Mouse (Mus musculus) frontal cortex, adult 2 months (tissue): Measurements from ENCODE around the gene Prkag2. TPM values are rescaled to one million over a fixed set of nuclear protein-coding genes. Genes with fewer than 3 reads are reported as not detected.

Experiments used
- DNase-seq, 2 experiments: peaks; one replicate each; pipeline ENCODE4 v3.0.0; 2022; ENCODE audit warnings: low spot score in 1 of 2; ENCODE audit errors: extremely low spot score in 1 of 2
- polyA plus RNA-seq: library from polyadenylated mRNA; depleted of rRNA; stranded (reverse); fragments of >200 nt; gene quantifications from 2 replicates; pipeline ENCODE4 v1.2.3, GENCODE M21; 2012; rRNA removed

Prkag2 gene
- polyA plus RNA-seq, result 109 and 121 TPM in 2 replicates

DNA sequence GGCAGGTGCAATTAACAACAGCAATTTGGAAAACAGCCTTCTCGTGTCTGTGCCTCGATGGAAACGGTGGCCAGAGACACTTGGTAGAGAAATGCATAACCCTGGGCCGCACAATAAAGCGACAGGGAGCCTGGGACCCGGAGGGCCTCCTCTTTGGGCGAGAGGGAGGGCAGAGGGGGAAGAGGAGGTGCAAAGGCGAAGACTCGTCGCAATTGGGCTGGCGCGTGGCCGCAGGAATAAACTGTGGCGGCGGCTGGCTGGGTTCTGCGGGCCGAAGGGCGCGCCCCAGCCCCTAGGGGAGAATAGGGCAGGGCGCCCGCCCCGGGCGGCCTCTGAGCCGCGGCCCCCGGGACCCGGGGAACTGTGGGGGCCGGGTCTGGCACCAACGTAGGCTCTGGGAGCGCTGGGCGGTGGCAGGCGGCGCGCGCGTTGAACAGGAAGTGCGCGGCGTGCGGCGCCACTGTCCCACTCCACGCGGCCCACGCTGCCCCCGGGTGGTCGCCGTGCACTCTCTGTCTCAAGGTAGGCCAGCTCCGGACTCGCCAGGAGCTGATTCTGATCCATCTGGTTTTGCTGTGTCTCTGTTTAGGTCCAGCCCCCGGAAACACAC is at the start of gene Prkag2:
Prkag2 (minus strand) TSS at position 127 of the 610 bp plus-strand sequence.
- DNase-seq, result no peak

DNA sequence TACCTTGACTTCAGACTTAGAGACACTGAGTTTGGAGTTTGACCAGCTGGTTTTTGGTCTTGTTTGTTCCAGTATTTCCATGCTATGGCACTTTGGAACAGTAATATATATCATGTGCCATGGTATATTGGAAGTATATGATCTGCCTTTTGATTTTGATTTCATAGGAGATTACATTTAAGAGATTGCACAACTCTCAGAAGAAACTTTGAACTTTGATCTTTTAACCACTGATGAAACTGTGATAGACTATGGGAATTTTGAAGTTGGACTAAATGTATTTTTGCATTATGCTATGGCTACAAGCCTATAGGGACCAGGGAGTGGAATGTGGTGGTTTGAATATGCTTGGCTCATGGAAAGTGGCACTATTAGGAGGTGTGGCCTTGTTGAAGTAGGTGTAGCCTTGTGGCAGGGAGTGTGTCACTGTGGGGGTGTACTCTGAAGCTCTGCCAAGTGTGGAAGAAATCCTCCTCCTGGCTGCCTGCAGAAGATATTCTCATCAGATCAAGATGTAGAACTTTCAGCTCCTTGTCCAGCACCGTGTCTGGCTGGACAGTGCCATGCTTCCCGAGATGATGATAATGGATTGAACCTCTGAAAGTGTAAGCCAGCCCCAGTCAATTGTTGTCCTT is 49.0 kb upstream of the Prkag2 start:
- no peak for DNase-seq

DNA sequence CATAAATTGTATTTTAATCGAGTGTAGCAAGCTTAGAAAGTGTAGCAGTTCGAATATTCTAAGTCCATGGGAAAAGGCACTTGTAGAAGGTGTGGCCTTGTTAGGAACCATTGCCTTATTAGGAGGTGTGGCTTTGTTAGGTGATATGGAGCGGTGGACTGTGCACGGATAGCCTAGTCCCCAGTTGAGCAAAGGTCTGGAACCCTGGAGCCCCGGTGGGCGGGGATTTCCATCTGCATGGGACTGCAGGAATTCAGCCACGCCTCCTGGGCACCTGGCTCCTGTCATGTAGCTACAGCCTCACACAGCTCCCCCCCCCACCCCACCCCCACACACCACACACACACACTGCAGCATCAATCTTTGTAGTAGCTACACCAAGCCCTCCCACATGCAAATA is 46.3 kb upstream of the Prkag2 start:
- no peak for DNase-seq

DNA sequence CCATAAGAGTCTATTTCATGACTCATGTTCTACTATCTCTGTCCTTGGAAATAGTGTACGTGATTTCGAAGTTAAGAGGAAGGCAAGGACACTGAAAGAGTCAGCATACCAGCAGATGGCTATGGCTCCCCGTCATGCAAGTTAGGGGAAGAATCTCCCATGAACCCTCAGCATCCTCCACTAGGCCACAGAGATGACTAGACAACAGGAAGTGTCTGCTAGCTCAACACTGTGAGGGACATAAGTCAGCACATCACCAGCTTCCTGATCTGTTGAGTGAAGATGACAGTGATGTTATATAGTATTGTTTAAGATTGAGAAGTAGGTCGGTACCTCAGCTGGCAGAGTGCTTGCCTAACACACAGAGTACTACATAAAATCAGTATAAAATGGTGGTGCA is 27.4 kb upstream of the Prkag2 start:
- DNase-seq, result no peak

DNA sequence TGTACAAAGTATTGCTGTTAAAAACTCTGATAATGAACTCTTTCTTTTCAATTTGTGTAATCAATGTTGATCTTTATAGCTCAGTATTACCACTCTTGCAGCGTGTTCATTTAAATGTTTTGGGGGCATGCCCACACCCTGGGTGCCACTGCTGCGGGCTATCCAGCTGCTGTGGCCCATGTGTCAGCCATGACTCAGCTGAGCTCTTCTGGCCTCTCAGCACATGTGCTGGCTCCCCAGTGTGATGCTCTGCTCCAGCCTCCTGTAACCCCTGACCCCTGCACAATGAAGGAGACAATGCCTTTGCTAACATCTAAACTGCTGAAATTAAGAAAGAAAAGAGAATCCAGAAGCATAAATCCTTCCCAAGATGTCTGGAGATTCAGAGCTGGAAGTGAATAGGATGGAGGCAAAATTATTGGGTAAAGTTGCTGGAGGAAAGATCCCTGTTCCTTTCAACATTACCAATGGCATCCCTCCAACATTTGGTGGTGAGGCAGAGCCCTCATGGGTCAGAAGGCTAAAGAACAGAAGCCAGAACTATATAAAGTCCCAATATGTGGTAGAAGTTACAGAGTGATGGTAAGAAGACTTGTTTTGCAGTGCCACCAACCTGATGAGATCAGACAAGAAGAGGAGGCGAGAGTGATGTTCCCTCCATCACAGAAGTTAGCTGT is 25.6 kb upstream of the Prkag2 start:
- DNase-seq, result no peak

DNA sequence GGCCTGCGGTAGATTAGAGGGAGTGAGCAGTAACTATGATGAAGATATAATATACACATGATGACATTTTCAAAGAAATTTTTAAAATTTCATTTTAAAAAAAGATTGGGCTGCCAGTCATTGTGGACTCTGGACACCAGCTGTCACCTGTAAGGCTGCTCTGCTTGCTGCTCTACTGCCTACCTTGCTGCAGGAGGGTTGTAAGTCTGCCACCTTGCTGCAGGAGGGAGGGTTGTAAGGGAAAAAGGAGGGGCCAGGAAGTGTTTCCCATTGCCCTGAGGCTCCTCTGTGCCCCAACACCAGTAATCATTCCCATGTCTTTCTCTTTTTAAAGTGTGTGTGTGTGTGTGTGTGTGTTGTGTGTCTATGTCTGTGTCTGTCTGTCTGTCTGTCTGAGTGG is 22.1 kb upstream of the Prkag2 start:
- DNase-seq, result no peak

DNA sequence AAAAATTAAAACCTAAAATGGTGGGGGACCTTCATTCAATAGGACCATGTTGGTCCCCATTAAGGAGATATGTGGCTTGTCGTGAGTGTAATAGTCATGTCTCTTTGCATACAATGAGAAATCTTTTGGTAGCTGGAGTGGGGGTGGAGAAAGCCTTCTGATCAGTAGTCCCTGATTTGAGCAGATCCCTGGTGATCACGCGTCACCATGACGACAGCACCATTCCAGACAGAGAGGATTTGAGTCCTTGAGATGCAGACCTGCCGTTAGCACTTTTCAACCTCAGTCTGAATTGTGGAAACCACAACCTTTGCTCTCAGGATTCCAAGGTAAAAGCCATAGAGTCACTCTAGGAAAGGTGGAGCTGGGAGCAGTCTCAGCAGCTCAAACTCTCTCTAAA is 18.7 kb upstream of the Prkag2 start:
- peak in 1 of 2 experiments; percentile 66 for DNase-seq

DNA sequence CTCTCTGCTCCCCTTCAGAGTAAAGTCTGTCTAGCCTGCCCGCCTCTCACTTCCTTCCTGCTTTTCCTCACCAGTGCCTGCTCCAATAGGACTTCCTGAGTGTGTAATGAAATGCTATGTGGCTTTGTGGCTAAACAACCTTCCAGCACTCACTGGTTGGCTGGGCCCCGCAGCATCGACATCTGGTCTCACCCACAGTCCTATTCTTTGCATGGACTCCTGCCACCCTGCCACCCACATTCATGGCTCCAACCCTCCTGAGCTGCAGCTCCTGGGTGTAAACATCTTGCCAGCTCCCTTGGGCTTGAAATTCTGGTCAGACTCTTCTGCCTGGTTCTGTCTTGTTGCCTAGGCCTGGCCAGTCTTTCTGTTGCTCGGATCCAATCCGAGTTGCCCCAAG is 15.6 kb upstream of the Prkag2 start:
- peak; percentile 86 to 89 for DNase-seq

DNA sequence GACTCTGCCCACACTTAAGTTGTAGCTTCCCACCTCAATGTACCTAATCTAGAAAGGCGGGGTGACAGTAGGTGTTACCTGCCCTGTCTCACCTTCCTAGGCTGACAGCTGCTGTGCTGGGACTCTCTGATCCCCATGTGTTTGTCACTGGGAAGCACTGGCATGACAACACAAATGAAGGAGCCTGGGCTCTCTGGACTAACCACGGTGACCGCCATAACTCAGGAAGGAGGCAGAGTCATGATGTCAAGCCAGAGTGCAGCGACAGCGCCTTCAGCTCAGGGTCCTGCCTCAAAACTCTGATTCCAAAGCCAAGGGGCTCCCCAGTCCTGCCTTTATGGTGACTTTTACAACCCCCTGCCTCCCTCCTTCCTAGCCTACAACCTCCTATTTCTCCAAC is 14.8 kb upstream of the Prkag2 start:
- no peak for DNase-seq

DNA sequence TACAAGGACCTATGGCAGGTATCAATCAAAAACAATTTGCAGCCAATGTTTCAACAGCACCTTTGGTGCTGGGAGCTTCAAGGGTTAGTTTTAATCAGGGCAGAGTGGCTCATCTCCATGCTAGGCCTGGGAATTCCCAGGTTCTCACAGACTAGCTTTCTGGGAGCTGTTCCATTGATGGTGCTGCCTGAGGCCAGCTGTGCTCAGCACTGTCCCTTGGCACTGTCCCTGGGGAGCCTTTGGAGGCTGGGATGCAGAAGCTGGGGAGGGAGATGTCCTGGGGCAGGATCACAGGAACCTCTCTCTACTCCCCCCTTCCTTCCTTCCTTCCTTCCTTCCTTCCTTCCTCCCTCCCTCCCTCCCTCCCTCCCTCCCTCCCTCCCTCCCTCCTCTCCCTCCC is 13.7 kb upstream of the Prkag2 start:
- DNase-seq, result no peak

DNA sequence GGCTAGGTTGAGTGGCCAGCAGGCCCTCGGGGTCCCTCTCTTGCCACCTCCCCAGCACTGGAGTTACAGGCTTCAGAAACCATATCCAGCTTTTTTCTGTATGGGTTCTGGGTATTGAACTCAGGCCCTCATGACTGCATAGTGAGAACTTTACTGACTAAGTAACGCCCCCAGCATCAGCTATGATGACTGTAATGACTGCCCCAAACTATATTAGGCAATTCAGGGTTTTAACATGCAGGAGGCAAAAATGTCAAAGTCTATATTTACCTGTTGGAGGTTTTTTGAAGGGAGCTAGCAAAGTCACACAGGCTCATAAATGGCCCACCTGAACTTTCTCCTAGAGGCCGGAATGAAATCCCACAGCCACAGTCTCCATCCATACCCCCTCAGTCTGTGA is 9.9 kb upstream of the Prkag2 start:
- no peak for DNase-seq

DNA sequence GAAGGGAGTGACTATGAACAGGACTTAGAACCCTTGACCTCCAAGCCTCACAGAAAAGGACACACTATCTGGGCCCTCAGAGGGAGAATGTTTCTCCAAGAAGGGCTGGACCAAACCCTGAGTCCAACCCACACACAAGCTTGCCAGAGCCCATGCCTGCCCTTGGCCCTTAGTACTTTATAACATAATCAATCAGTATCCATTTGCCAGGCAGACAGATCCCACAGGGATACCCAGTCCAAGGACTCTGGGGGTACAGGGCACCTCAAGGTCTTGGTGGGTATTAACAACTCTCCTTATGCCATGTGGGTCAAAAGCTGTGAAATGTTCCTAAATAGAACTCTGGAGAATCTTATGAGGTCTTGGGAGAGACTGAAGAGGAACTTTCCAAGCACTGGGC is 5.3 kb upstream of the Prkag2 start:
- no peak for DNase-seq

DNA sequence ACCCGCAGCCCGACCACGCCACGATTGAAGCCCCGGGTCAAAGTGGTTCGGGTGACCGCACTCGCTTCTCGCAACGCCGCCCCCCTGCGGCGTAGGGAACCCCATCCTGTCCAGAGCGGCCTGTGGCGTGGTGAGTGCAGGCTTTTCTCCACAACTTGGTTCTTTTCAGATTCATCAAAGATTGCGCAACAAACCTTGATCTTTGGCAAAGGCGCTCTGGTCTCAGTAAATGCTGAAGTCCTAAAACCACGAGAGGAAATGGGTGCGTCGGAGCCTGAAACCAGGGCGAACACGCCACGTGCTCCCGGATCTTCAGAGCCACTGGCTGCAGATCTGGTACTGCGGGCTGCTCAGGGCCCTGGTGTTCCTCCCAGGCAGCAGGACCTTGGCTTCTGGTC is 683 bp upstream of the Prkag2 start:
- no peak for DNase-seq

DNA sequence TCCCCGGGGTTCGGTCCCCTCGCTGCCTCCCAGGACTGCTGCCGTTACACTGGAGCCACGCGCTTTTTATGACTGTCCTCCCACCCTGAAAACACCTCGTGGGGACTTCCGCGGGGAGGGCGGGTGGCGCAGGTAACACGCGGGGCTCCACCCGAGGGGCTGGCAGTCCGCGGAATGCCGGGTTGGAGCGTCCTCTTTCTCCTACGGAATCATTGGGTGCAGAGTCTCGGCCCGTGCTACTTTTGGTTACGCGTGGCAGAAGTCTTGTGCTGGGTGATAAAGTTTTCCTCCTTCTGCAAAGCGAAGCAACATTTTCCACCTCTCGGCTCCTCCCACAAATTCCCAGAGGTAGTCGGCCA is 306 bp downstream of the Prkag2 start:
- DNase-seq, result peak in 1 of 2 experiments; percentile 47

DNA sequence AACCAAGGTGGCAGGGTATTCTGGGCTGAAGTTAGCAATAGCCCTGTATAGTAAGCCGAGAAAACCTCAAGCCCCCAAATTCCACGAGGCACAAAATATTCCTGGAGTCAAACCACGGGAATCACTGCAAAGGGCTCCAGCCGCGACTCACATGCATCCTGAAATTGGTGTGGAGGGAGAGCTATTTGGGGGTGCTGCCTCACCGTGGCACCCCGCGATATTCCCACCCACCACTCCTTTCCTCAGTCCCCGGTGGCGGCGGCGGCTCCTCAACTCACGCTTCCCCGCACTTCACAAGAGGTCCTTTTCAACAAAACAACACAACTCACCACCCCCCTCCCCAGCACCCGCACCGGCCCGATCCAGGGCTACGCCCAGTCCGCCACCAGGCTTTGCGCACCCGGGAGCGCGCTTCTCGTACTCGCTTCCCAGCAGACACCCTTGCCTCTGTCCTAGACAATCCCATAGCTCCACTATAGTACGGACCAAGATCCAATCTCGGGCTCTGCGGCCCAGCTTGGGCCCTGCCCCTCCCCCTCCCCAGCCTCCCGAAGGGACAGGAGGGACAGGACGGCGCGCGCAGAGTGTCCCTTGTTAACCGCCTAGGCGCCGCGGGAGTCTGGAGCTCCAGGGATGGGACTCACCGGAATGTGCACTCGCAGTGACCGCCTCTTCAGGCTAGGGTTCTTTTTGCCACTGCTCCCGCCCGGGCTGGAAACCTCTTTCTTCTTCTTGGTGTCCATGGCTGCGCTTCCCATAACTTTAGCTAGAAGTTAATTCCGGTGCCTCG is 880 bp downstream of the Prkag2 start:
- peak in 1 of 2 experiments; percentile 54 for DNase-seq

DNA sequence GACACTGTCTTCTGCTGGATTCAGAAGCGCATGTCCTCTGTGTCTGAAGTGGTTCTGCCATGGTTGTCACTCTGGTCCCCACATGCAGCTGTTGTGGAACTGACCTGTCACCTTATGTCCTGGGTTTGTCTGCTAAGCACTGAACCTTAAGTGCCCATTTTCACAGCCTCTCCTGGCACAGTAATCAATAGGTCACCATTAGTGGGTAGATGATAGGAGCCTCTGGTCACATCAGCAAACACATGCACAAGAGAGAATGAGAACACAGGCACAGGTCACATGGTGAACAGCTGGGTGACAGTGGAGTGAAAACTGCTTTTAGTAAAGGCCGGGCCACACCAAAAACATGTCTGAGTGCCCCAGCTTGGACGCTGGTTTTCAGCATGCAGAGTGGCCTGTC is 2.6 kb downstream of the Prkag2 start:
- DNase-seq, result no peak

DNA sequence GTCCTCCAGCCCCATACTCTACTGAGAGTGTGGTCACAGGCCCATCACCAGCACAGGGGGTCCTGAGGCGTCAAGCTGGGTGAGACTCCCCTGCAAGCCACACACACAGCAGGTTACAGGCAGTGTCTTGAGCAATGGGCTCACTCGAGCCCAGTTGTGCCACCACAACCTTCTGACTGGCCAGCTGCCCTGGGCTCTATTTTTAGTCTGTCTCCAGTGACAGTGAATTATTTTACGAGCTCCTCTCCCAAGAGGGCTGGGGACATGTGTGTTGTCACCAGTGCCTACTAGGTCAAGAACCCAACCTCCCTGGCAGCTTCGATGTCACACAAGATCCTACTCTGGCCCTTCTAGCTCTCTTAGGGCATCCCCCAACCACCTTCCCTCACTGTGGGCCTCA is 4.0 kb downstream of the Prkag2 start:
- DNase-seq, result no peak

DNA sequence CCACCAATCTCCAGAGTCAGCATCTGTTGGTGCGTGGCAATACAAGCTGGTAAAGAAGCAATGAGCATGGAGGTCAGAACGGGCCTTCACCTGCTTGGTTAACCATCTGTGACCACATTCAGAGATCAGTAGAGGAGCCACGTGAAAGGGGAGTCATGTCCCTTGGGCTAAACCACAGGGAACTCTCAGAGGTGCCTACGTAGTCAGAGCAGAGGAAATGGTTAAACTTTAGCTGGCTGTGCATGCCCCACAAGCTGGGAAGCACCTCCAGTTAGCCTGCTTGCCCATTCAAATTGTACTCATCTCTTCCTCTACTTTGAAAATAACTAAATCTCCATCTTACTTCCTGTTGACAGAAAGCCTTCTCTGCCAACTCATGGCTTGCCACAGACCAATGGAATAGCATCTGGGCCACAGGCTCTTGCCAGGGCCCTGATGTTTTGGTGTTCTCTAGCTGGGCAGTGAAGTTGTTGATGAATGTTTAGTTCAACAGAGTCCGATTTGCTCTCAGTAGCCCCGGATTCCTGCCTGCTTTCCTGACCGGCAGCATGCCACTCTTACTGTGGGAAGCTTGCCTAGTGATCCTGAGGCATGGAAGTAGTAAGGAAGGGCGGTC is 7.7 kb downstream of the Prkag2 start:
- DNase-seq, result no peak

DNA sequence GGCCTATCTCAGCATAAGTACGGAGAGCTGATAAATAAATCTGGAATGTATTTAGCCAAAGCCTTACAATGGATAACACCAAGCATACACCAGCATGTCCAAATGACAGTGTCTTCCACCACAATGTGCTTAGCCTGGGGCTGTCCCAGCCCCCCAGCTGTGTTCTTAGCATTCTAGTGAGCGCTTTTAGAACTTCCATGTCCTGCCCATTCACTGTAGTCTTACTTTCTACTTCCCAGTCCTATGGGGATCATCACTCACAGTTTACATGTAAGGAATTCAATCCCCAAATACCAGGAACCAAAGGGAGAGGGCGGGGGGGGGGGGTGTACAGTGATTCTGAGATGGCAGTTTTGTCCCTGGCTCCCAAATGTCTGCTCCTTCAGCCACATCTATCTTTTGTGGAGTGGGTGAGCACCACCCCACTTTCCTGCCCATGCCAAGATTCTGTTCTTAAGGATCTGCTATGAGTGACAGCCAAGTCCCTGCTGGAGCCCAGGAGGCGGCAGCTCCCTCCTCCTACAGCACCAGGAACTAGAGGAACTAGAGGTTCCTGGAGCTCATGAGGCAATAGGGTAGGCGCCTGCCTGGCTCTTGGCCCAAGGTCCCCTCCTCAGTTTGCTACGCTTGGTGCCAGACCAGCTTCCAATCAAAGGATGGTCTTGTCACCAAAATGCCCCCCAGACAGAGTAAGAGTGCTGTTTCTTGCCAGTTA is 11.0 kb downstream of the Prkag2 start:
- peak in 1 of 2 experiments; percentile 51 for DNase-seq

DNA sequence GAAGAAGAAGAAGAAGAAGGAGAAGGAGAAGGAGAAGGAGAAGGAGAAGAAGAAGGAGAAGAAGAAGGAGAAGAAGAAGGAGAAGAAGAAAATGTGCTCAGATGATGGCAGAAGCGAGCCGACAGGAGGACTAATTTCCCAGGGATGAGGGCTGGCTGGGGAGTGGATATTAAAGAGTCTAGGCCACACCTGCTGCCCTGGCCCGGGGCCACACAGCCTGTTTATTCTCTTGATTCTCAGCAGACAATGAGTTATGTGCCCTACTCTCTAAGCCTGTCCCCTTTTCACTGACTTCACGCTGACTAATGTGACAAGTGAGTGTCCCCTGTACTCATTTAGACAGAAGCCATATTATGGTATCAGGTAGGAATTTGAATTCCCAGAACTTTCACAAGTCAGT is 11.8 kb downstream of the Prkag2 start:
- no peak for DNase-seq
